ENCODE assay signal across 8 mouse cellular contexts in genomic region chr1:60860357-60860946, GRCm38 (mm10). TPM values are rescaled to one million over a fixed set of nuclear protein-coding genes. Genes with fewer than 3 reads are reported as not detected.
DNase-seq lines count a peak whose midpoint lies in the region; ATAC-seq and TF ChIP-seq lines count a peak whose summit lies in the region.

No protein-coding gene starts in this region.

- H3K27me3 ChIP-seq in heart, embryonic 10.5 days (ENCODE audit: insufficient read depth, poor library complexity, severe bottlenecking): no peaks in the 10 kb centered on the region
- no peaks in the 10 kb centered on the region for H3K27me3 ChIP-seq in kidney, postnatal 0 days (ENCODE audit: insufficient read depth, low read length)
- H3K27me3 ChIP-seq in midbrain, embryonic 12.5 days: no peaks in the 10 kb centered on the region

- 0 out of 2 replicates have a peak, but pooled peaks have one; percentile 51 for ATAC-seq in cerebellum, adult (ENCODE audit: insufficient number of reproducible peaks, low FRiP score, low TSS enrichment)
- ATAC-seq in kidney, postnatal 0 days (replicated peaks; ENCODE audit: low FRiP score, low read depth): peak; percentile 49; the same call in 1 of the 2 replicates
- ATAC-seq in midbrain, embryonic 12.5 days (ENCODE audit: low FRiP score, low read depth): peak; percentile 58; the same call in 1 of the 2 replicates

- H3K9ac ChIP-seq in kidney, postnatal 0 days (ENCODE audit: low read depth, low read length): no peak overlapping the region
- no peak overlapping the region; the same call in 1 of the 2 replicates for H3K9ac ChIP-seq in midbrain, embryonic 12.5 days (replicated peaks)

- WGBS in heart, embryonic 10.5 days: 22% methylated on average over 3 of the region's 3 CpGs
- 18% methylated on average over 3 of the region's 3 CpGs for WGBS in kidney, postnatal 0 days
- 27% methylated on average over 3 of the region's 3 CpGs for WGBS in midbrain, embryonic 12.5 days

- H3K4me2 ChIP-seq in kidney, postnatal 0 days (ENCODE audit: low read length): peak overlapping the region; percentile 22; the same call in 1 of the 2 replicates
- peak overlapping the region; percentile 37 for H3K4me2 ChIP-seq in midbrain, embryonic 12.5 days (replicated peaks)

- H3K27ac ChIP-seq in heart, embryonic 10.5 days: no peak overlapping the region
- H3K27ac ChIP-seq in kidney, postnatal 0 days: no peak overlapping the region
- H3K27ac ChIP-seq in midbrain, embryonic 12.5 days (replicated peaks): no peak overlapping the region

- no peaks in the 10 kb centered on the region for H3K9me3 ChIP-seq in heart, embryonic 10.5 days
- no peaks in the 10 kb centered on the region for H3K9me3 ChIP-seq in kidney, postnatal 0 days (replicated peaks; ENCODE audit: low read length)
- no peaks in the 10 kb centered on the region for H3K9me3 ChIP-seq in midbrain, embryonic 12.5 days

- TF ChIP-seq CTCF in kidney, postnatal 0 days (IDR thresholded peaks at IDR 0.05; ENCODE audit: low read depth): peak; percentile 88

- no peak for DNase-seq in cerebellum, adult 11 months
- peak; percentile 70 for DNase-seq in CD4-positive helper T cell, adult 2 months (ENCODE audit: low read depth, low spot score)
- peak; percentile 66 to 72 for DNase-seq in cerebellum, postnatal 10 days
- no peak for DNase-seq in heart, embryonic 10.5 days (ENCODE audit: low spot score)
- peak; percentile 91 for DNase-seq in kidney, postnatal 0 days (ENCODE audit: low spot score)
- peak; percentile 56 for DNase-seq in thymus, postnatal 25 days

- peaks cover 21% of the 10 kb centered on the region for H3K4me1 ChIP-seq in heart, embryonic 10.5 days
- peaks cover 13% of the 10 kb centered on the region; the same call in 1 of the 2 replicates for H3K4me1 ChIP-seq in kidney, postnatal 0 days (replicated peaks; ENCODE audit: insufficient read depth, low read length)
- H3K4me1 ChIP-seq in midbrain, embryonic 12.5 days: no peaks in the 10 kb centered on the region; the same call in 1 of the 2 replicates

- H3K4me3 ChIP-seq in heart, embryonic 10.5 days: peak overlapping the region; percentile 28
- no peak overlapping the region for H3K4me3 ChIP-seq in kidney, postnatal 0 days (replicated peaks; ENCODE audit: low read depth, low read length)
- H3K4me3 ChIP-seq in midbrain, embryonic 12.5 days: peak overlapping the region; percentile 15; the same call in 1 of the 2 replicates

- H3K36me3 ChIP-seq in heart, embryonic 10.5 days: no peaks in the 10 kb centered on the region
- H3K36me3 ChIP-seq in kidney, postnatal 0 days (ENCODE audit: insufficient read depth, low read length): no peaks in the 10 kb centered on the region
- H3K36me3 ChIP-seq in midbrain, embryonic 12.5 days: no peaks in the 10 kb centered on the region

RNA-seq across cellular contexts. Expression of gene Ctla4, which starts 26.3 kb away (rescaled TPM):
- not detected in 2 replicates for polyA plus RNA-seq in heart, embryonic 10.5 days (2016; fragmentation: Nextera tagmentation; extraction: Ambion mirVana)
- polyA plus RNA-seq in kidney, postnatal 0 days (2015; fragmentation: Nextera tagmentation; extraction: Ambion mirVana): not detected in 2 replicates
- polyA plus RNA-seq in midbrain, embryonic 12.5 days (2016; fragmentation: Nextera tagmentation; extraction: Ambion mirVana): not detected in 2 replicates

Comparison
In these comparisons a context has a peak if more than half of its experiments do, and no peak if none do; other contexts are left out.
1. DNase-seq: peak in CD4-positive helper T cell, adult 2 months (single experiment), cerebellum, postnatal 10 days (2 of 2), kidney, postnatal 0 days (single experiment) and thymus, postnatal 25 days (single experiment); none in cerebellum, adult 11 months (single experiment) and heart, embryonic 10.5 days (single experiment).
2. Peak in every context shown above with its lines, with median percentiles within 50 percentile points of each other: ATAC-seq.